In genomic region chr11:22889224-22889623, GRCm38 (mm10) we compare ENCODE assay signal across 19 mouse cellular contexts. TPM values are rescaled to one million over a fixed set of nuclear protein-coding genes. Genes with fewer than 3 reads are reported as not detected.
DNase-seq lines count a peak whose midpoint lies in the region.
"Had no signal": no experiment of that assay in that cellular context is flagged by ENCODE, and none has a peak within 500 bp of the region (broad histone marks: within the 10 kb centered on the region; RNA-seq: fewer than 3 reads in every experiment).

No protein-coding gene starts in this region.

- intact Hi-C loops in left cerebral cortex, postnatal 4 days (cut with DNase I) = no loop called here

- DNase-seq in frontal cortex, adult 2 months (ENCODE audit: extremely low spot score in 1 of 2, low spot score in 1 of 2) = peak; percentile 53 to 60
- DNase-seq in frontal cortex, postnatal 10 days (ENCODE audit: low spot score in 2 of 2) = no peak
- DNase-seq in left cerebral cortex, adult 18-20 months (ENCODE audit: low spot score in 2 of 2) = peak; percentile 19 to 53
- no peak for DNase-seq in left cerebral cortex, postnatal 4 days
- DNase-seq in right cerebral cortex, postnatal 25 days = peak; percentile 21
- DNase-seq in right cerebral cortex, postnatal 4 days = no peak
- DNase-seq in telencephalon, adult 2 months (ENCODE audit: low read depth, low spot score) = peak; percentile 72
- no peak for DNase-seq in adrenal gland, adult 8-10 months
- DNase-seq: adrenal gland, postnatal 25 days; cerebellum, adult 18-20 months; cerebellum, postnatal 14 days; heart, postnatal 10 days; kidney, adult 9 months; kidney, postnatal 10 days; liver, embryonic 13.5 days; lung, adult 18-20 months; lung, postnatal 10 days; thymus, adult 2 months; thymus, postnatal 36 days had no signal

RNA-seq across cellular contexts. Expression of gene B3gnt2, which starts 28.5 kb away (rescaled TPM):
- 9.7 and 11.2 TPM in 2 replicates for polyA plus RNA-seq in frontal cortex, adult 2 months (2012; rRNA removed)
- total RNA-seq in left cerebral cortex, adult 18-20 months (2021) = 10 to 100 TPM; 13.5 to 19.3 TPM
- 1 to 10 TPM; 4.1 to 4.3 TPM for total RNA-seq in left cerebral cortex, postnatal 4 days (2021)
- 100 to 1,000 TPM in 1 of 4 experiments, 10 to 100 TPM in 3; 55.0 to 101 (median 68.4) TPM for total RNA-seq in adrenal gland, adult 8-10 months (2022)

Comparison
In these comparisons a context has a peak if more than half of its experiments do, and no peak if none do; other contexts are left out.
1. DNase-seq: peak in frontal cortex, adult 2 months (2 of 2), left cerebral cortex, adult 18-20 months (2 of 2), right cerebral cortex, postnatal 25 days (single experiment) and telencephalon, adult 2 months (single experiment); none in frontal cortex, postnatal 10 days (0 of 2), left cerebral cortex, postnatal 4 days (single experiment), right cerebral cortex, postnatal 4 days (single experiment) and adrenal gland, adult 8-10 months (single experiment).